Mouse (Mus musculus): ENCODE data around the gene Gatd1. TPM values are rescaled to one million over a fixed set of nuclear protein-coding genes. Genes with fewer than 3 reads are reported as not detected.

The Gatd1 gene
- total and polyA plus RNA-seq, 3 experiments = 21.6 to 35.9 TPM; not detected in 1

DNA sequence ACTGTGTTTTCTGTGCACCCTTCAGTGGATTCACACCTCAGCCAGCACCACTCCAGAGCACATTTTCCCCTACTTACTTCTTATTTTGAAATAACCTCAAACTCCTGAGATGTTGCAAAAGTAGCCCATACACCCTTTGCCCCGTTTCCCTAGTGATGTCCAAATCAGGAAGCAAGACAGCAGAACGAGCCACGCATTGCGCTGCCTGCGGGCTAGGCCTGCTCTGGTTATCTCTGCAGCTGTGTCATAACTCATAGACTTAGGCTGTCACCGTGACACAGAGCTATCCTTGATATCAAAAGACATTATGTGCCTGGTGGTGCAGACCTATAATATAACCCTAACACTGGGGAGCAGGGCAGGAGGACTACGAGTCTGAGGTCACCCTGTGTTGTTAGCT, 19.8 kb downstream of the Gatd1 start:
- no peaks in the 10 kb centered on the region for H3K27me3 ChIP-seq (ENCODE audit: control insufficient read depth in 1 of 2, insufficient read depth in 2 of 2, low read length in 2 of 2)
- peaks cover 21 to 33% of the 10 kb centered on the region in 2 experiments for H3K36me3 ChIP-seq (ENCODE audit: control insufficient read depth in 1 of 2, insufficient read depth in 2 of 2, low read length in 2 of 2)
- H3K27ac ChIP-seq (ENCODE audit: control insufficient read depth, low read depth, low read length) = peak overlapping the region; percentile 97
- H3K4me3 ChIP-seq (ENCODE audit: control insufficient read depth in 1 of 2, insufficient read depth in 1 of 2, low read depth in 2 of 2, low read length in 2 of 2) = peak overlapping the region in 1 of 2 experiments; percentile 12; a peak in 1 of 4 replicates
- no peaks in the 10 kb centered on the region for H3K9me3 ChIP-seq (replicated peaks; ENCODE audit: insufficient read depth, low read length)
- DNase-seq (ENCODE audit: low read depth, low spot score) = peak; percentile 90
- H3K9ac ChIP-seq (ENCODE audit: control insufficient read depth, low read depth, low read length, poor library complexity, severe bottlenecking) = peak overlapping the region; percentile 4; the same call in 1 of the 2 replicates
- H3K4me1 ChIP-seq (ENCODE audit: control insufficient read depth in 1 of 2, insufficient read depth in 2 of 2, low read length in 2 of 2) = peaks cover 5 to 21% of the 10 kb centered on the region in 2 experiments
- H3K79me2 ChIP-seq (ENCODE audit: control insufficient read depth, insufficient read depth, low read length, poor library complexity) = peaks cover 25% of the 10 kb centered on the region
- TF ChIP-seq MXI1 (IDR thresholded peaks at IDR 0.05; ENCODE audit: low read depth, low read length) (peak; percentile 85; the same call in 1 of the 2 replicates), MAFK (IDR thresholded peaks at IDR 0.05; ENCODE audit: borderline replicate concordance, low read depth, low read length) (no peak), SMC3 (IDR thresholded peaks at IDR 0.05; ENCODE audit: low read depth, low read length) (no peak), GABPA (IDR thresholded peaks at IDR 0.05; ENCODE audit: low read depth, low read length) (no peak), NRF1 (IDR thresholded peaks at IDR 0.05; ENCODE audit: insufficient read depth, low read depth, low read length, poor library complexity, severe bottlenecking) (no peak), EP300 (IDR thresholded peaks at IDR 0.05; ENCODE audit: low read depth in 1 of 2, low read length in 2 of 2) (peak; percentile 56 to 63; a peak in 3 of 4 replicates), ELF1 (IDR thresholded peaks at IDR 0.05; ENCODE audit: low read depth, low read length) (peak; percentile 62; the same call in 1 of the 2 replicates), POLR2AphosphoS2 (IDR thresholded peaks at IDR 0.05; ENCODE audit: low read length) (no peak), HCFC1 (IDR thresholded peaks at IDR 0.05; ENCODE audit: low read depth, low read length) (0 out of 2 replicates have a peak, but pooled peaks have one; percentile 26), SIN3A (IDR thresholded peaks at IDR 0.05; ENCODE audit: low read length) (peak; percentile 74), RCOR1 (IDR thresholded peaks at IDR 0.05; ENCODE audit: low read depth, low read length) (peak; percentile 44; the same call in 1 of the 2 replicates), E2F4 (IDR thresholded peaks at IDR 0.05; ENCODE audit: borderline replicate concordance, low read depth, low read length) (no peak), ZMIZ1 (IDR thresholded peaks at IDR 0.05; ENCODE audit: low read depth, low read length) (no peak), JUND (IDR thresholded peaks at IDR 0.05; ENCODE audit: low read depth, low read length) (0 out of 2 replicates have a peak, but pooled peaks have one; percentile 12), UBTF (IDR thresholded peaks at IDR 0.05; ENCODE audit: borderline replicate concordance, insufficient read depth, low read depth, low read length) (no peak), USF1 (IDR thresholded peaks at IDR 0.05; ENCODE audit: low read depth, low read length) (no peak), KAT2A (conservative IDR thresholded peaks at IDR 0.05; ENCODE audit: low read depth, low read length) (no peak), USF2 (IDR thresholded peaks at IDR 0.05; ENCODE audit: borderline replicate concordance in 1 of 2, insufficient read depth in 1 of 2, low read depth in 1 of 2, low read length in 2 of 2) (no peak), ETS1 (IDR thresholded peaks at IDR 0.05; ENCODE audit: low read depth, low read length) (peak; percentile 94), NELFE (IDR thresholded peaks at IDR 0.05; ENCODE audit: low read depth, low read length) (no peak), RAD21 (IDR thresholded peaks at IDR 0.05; ENCODE audit: low read depth, low read length) (no peak), MAX (IDR thresholded peaks at IDR 0.05; ENCODE audit: low read length) (peak; percentile 69), TCF12 (IDR thresholded peaks at IDR 0.05; ENCODE audit: low read depth, low read length) (peak; percentile 42; the same call in 1 of the 2 replicates), POLR2A (IDR thresholded peaks at IDR 0.05; ENCODE audit: control insufficient read depth in 1 of 2, insufficient read depth in 1 of 2, low read depth in 1 of 2, low read length in 2 of 2, poor library complexity in 1 of 2) (peak in 1 of 2 experiments; percentile 31; a peak in 1 of 4 replicates), POLR2AphosphoS5 (IDR thresholded peaks at IDR 0.05; ENCODE audit: borderline replicate concordance, low read depth, low read length) (no peak), ZNF384 (IDR thresholded peaks at IDR 0.05; ENCODE audit: low read depth, low read length) (no peak), MYC (IDR thresholded peaks at IDR 0.05; ENCODE audit: low read depth, low read length) (no peak; the same call in 1 of the 2 replicates), TAL1 (IDR thresholded peaks at IDR 0.05; ENCODE audit: low read length) (peak; percentile 60), CHD1 (IDR thresholded peaks at IDR 0.05; ENCODE audit: low read depth, low read length) (no peak), MAZ (IDR thresholded peaks at IDR 0.05; ENCODE audit: low read depth, low read length) (no peak), MEF2A (IDR thresholded peaks at IDR 0.05; ENCODE audit: extremely low read depth, insufficient replicate concordance, low read depth, low read length, poor library complexity, severe bottlenecking) (no peak), CHD2 (IDR thresholded peaks at IDR 0.05; ENCODE audit: low read length) (no peak), TBP (IDR thresholded peaks at IDR 0.05; ENCODE audit: low read depth, low read length) (no peak; the same call in 1 of the 2 replicates), ZKSCAN1 (IDR thresholded peaks at IDR 0.05; ENCODE audit: low read depth, low read length) (no peak), BHLHE40 (IDR thresholded peaks at IDR 0.05; ENCODE audit: borderline replicate concordance, low read depth, low read length) (0 out of 2 replicates have a peak, but pooled peaks have one; percentile 28), MYB (IDR thresholded peaks at IDR 0.05; ENCODE audit: low read depth, low read length) (no peak), ZC3H11A (IDR thresholded peaks at IDR 0.05; ENCODE audit: low read depth, low read length) (no peak)
